Mouse (Mus musculus) left cerebral cortex, adult 9 months (tissue): ENCODE measurements around the gene Tubg1.

Experiments used
- DNase-seq, 2 experiments: peaks; one replicate each; pipeline ENCODE4 v3.0.0; 2022; ENCODE audit warnings: low spot score in 2 of 2

Tubg1 gene

GRCm38 (mm10) chr11:101164677-101165580 is 45.2 kb downstream of the Tubg1 start:
- DNase-seq = no peak

- no peak for DNase-seq
These were observed 46.6 kb downstream of the Tubg1 start for GRCm38 (mm10) chr11:101166357-101166756.

GRCm38 (mm10) chr11:101167211-101167962 is 47.6 kb downstream of the Tubg1 start:
- DNase-seq = no peak

- no peak for DNase-seq
These were observed 48.2 kb downstream of the Tubg1 start for GRCm38 (mm10) chr11:101167963-101168300.

GRCm38 (mm10) chr11:101168301-101168980 is 48.7 kb downstream of the Tubg1 start:
- no peak for DNase-seq

- DNase-seq = no peak
These were observed 49.8 kb downstream of the Tubg1 start for GRCm38 (mm10) chr11:101169301-101170107.

GRCm38 (mm10) chr11:101170354-101170810 is 50.6 kb downstream of the Tubg1 start, which contains the start of gene Cntnap1:
Gene Cntnap1 (plus strand): TSS chr11:101170523.
- no peak for DNase-seq

- peak; percentile 94 to 97 for DNase-seq
These were observed 51.3 kb downstream of the Tubg1 start, which contains the start of gene Plekhh3 for GRCm38 (mm10) chr11:101170811-101171610. Gene Plekhh3 (minus strand): TSS chr11:101171351.

GRCm38 (mm10) chr11:101171721-101172433 is 52.1 kb downstream of the Tubg1 start:
- DNase-seq = peak in 1 of 2 experiments; percentile 71

GRCm38 (mm10) chr11:101172434-101172815 is 52.7 kb downstream of the Tubg1 start:
- no peak for DNase-seq

- no peak for DNase-seq
These were observed 53.4 kb downstream of the Tubg1 start for GRCm38 (mm10) chr11:101173112-101173511.

- DNase-seq = peak in 1 of 2 experiments; percentile 60
These were observed 54.1 kb downstream of the Tubg1 start for GRCm38 (mm10) chr11:101173631-101174388.

GRCm38 (mm10) chr11:101174389-101174745 is 54.6 kb downstream of the Tubg1 start:
- no peak for DNase-seq

GRCm38 (mm10) chr11:101174851-101175628 is 55.3 kb downstream of the Tubg1 start, which contains the start of gene Ccr10:
Gene Ccr10 (minus strand): TSS chr11:101175443.
- DNase-seq = no peak

- peak in 1 of 2 experiments; percentile 64 for DNase-seq
These were observed 55.9 kb downstream of the Tubg1 start for GRCm38 (mm10) chr11:101175636-101176116.
